Mouse (Mus musculus) ES-Bruce4 (cell line): ENCODE data around the gene Scfd2.

Source experiments
- CTCF ChIP-seq: IDR thresholded peaks from one replicate; pipeline ENCODE4 v1.8.1; 2011; ENCODE audit warnings: low read depth, low read length
- POLR2A ChIP-seq: IDR thresholded peaks from one replicate; pipeline ENCODE4 v1.8.1; 2011; ENCODE audit warnings: low read length; ENCODE audit not compliant: insufficient read depth

DNA sequence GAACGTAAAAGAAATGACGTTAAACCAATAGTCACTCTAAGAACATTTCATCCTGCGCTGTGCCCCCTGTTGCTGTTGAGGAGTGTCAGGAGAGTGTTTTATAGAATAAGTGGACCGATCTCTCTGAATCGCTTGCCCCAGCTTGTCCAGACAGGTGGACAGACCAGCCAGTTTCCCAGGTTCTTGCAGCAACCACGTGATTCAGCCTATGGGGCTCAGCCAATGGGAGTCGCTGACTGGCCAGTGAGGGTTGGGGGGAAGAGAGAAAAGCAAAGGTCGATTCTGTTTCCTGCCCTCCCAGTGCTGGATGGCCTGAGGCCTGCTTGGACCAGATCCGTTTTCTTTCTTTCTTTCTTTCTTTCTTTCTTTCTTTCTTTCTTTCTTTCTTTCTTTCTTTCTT is 359.8 kb downstream of the Scfd2 start:
- TF ChIP-seq CTCF (no peak), POLR2A (no peak)
